In the genomic region with DNA sequence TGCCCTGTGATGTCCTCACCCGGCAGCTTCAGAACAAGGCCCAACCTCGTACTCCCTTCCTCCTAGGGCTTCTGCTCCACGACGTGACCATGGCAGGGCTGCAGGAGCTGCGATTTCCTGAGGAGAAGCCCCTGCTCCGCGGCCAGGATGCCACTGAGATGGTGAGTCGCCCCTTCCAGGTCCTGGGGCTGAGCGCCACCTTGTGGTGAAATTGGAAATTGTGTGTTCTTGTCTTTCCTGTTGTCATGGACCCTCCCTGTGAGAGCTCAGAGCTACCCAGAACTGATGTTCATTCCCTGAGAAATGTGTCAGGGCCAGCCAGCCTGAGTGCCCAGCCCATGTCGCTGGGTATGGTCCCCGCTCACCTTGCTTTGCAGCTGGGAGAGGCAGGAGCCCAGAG, we compare ENCODE assay signal across 7 mouse cellular contexts. TPM values are rescaled to one million over a fixed set of nuclear protein-coding genes. Genes with fewer than 3 reads are reported as not detected.
DNase-seq lines count a peak whose midpoint lies in the region; ATAC-seq and TF ChIP-seq lines count a peak whose summit lies in the region.

No protein-coding gene starts in this region.

- peak; percentile 96 for DNase-seq in embryo, embryonic 10 days (ENCODE audit: low spot score)
- DNase-seq in gastrocnemius, postnatal 25 days, result peak; percentile 56
- peak; percentile 96 for DNase-seq in intestine, embryonic 14.5 days (ENCODE audit: low spot score)
- peak; percentile 85 to 89 for DNase-seq in left cerebral cortex, postnatal 36 days (ENCODE audit: low spot score in 2 of 2)
- DNase-seq in midbrain, embryonic 14.5 days, result peak; percentile 96
- peak; percentile 30 to 62 for DNase-seq in spleen, adult 2 months (ENCODE audit: low read depth in 1 of 2, low spot score in 2 of 2)

- H3K36me3 ChIP-seq in intestine, embryonic 14.5 days (ENCODE audit: control insufficient read depth, insufficient read depth, low read length), result no peaks in the 10 kb centered on the region
- no peaks in the 10 kb centered on the region for H3K36me3 ChIP-seq in midbrain, embryonic 14.5 days (ENCODE audit: control insufficient read depth, insufficient read depth, low read length)
- H3K36me3 ChIP-seq in spleen, adult 2 months (ENCODE audit: control insufficient read depth, insufficient read depth, low read length), result no peaks in the 10 kb centered on the region

- WGBS in intestine, embryonic 14.5 days, result 2% methylated on average over 11 of the region's 11 CpGs
- under 1% methylated on average over 11 of the region's 11 CpGs for WGBS in midbrain, embryonic 14.5 days
- WGBS in spleen, adult 2 months, result under 1% methylated on average over 11 of the region's 11 CpGs

- intact Hi-C loops in left cerebral cortex, postnatal 36 days (cut with DNase I), result loop anchor here (1.0 kb wide), 1 partner anchor 91 kb away; no protein-coding TSS in a partner anchor

- H3K4me3 ChIP-seq in intestine, embryonic 14.5 days (ENCODE audit: low read depth, low read length), result no peak overlapping the region
- no peak overlapping the region for H3K4me3 ChIP-seq in midbrain, embryonic 14.5 days (replicated peaks; ENCODE audit: low read depth, low read length)
- no peak overlapping the region for H3K4me3 ChIP-seq in spleen, adult 2 months (ENCODE audit: extremely low read depth, insufficient read depth, insufficient read length)

- H3K27me3 ChIP-seq in intestine, embryonic 14.5 days (replicated peaks; ENCODE audit: control insufficient read depth, insufficient read depth, low read length), result peaks cover 21% of the 10 kb centered on the region
- no peaks in the 10 kb centered on the region; the same call in none of the 2 replicates for H3K27me3 ChIP-seq in midbrain, embryonic 14.5 days (ENCODE audit: control insufficient read depth, insufficient read depth, low read length)
- peaks cover 6% of the 10 kb centered on the region for H3K27me3 ChIP-seq in spleen, adult 2 months (ENCODE audit: control insufficient read depth, insufficient read depth, low read length)

- TF ChIP-seq POLR2A in spleen, adult 2 months (IDR thresholded peaks at IDR 0.05; ENCODE audit: low read depth, low read length), result no peak

- no peak overlapping the region for H3K27ac ChIP-seq in intestine, embryonic 14.5 days (ENCODE audit: low read depth)
- no peak overlapping the region; the same call in 1 of the 2 replicates for H3K27ac ChIP-seq in midbrain, embryonic 14.5 days (replicated peaks; ENCODE audit: low read depth, low read length)
- no peak overlapping the region for H3K27ac ChIP-seq in spleen, adult 2 months (ENCODE audit: insufficient read depth, low read length)

- peak overlapping the region; percentile 24; the same call in 1 of the 2 replicates for H3K4me2 ChIP-seq in intestine, embryonic 14.5 days (ENCODE audit: low read length)
- peak overlapping the region; percentile 38; the same call in 1 of the 2 replicates for H3K4me2 ChIP-seq in midbrain, embryonic 14.5 days (ENCODE audit: low read length)

- H3K4me1 ChIP-seq in intestine, embryonic 14.5 days (replicated peaks; ENCODE audit: control insufficient read depth, insufficient read depth, low read length), result no peaks in the 10 kb centered on the region
- peaks cover 28% of the 10 kb centered on the region for H3K4me1 ChIP-seq in midbrain, embryonic 14.5 days (ENCODE audit: control insufficient read depth, insufficient read depth, low read length)
- H3K4me1 ChIP-seq in spleen, adult 2 months (ENCODE audit: control insufficient read depth, insufficient read depth, insufficient read length), result no peaks in the 10 kb centered on the region

- H3K9ac ChIP-seq in intestine, embryonic 14.5 days (ENCODE audit: low read length), result no peak overlapping the region
- 0 out of 2 replicates have a peak overlapping the region, but pooled peaks have one; percentile 23 for H3K9ac ChIP-seq in midbrain, embryonic 14.5 days (replicated peaks; ENCODE audit: low read length)

- H3K9me3 ChIP-seq in intestine, embryonic 14.5 days (ENCODE audit: control insufficient read depth, low read length), result no peaks in the 10 kb centered on the region
- H3K9me3 ChIP-seq in midbrain, embryonic 14.5 days (ENCODE audit: control insufficient read depth, low read length), result no peaks in the 10 kb centered on the region

- ATAC-seq in activated CD4-positive, CD25-positive, alpha-beta regulatory T cell, adult 4 months, result peak; percentile 66
- ATAC-seq in intestine, embryonic 14.5 days (replicated peaks; ENCODE audit: low FRiP score, low TSS enrichment, low read depth), result peak; percentile 41; the same call in 1 of the 2 replicates
- peak; percentile 49; the same call in 1 of the 2 replicates for ATAC-seq in midbrain, embryonic 14.5 days (ENCODE audit: low FRiP score, low TSS enrichment)

- TF ChIP-seq CTCF in spleen, adult 2 months (IDR thresholded peaks at IDR 0.05; ENCODE audit: extremely low read depth, insufficient read depth, insufficient read length, insufficient replicate concordance), result peak; percentile 73; the same call in 1 of the 2 replicates

RNA-seq across cellular contexts. Expression of a gene that starts 18.6 kb away (rescaled TPM):
- polyA plus RNA-seq in activated CD4-positive, CD25-positive, alpha-beta regulatory T cell, adult 4 months (2017; shearing (Covaris generic)), result 10 to 100 TPM in 1 of 2 experiments, 1 to 10 TPM in 1; 6.2 to 11.7 TPM
- total RNA-seq in gastrocnemius, postnatal 25 days (2021), result 10 to 100 TPM in 1 of 2 experiments, 1 to 10 TPM in 1; 9.5 to 10.4 TPM
- polyA plus RNA-seq in intestine, embryonic 14.5 days (2014; fragmentation: Nextera tagmentation; extraction: Ambion mirVana), result 21.5 and 22.8 TPM in 2 replicates
- total RNA-seq in left cerebral cortex, postnatal 36 days (2021), result 10 to 100 TPM; 16.5 to 19.7 TPM
- polyA plus RNA-seq in midbrain, embryonic 14.5 days (2014; fragmentation: Nextera tagmentation; extraction: Ambion mirVana), result 28.3 and 32.8 TPM in 2 replicates
- 7.2 and 10.2 TPM in 2 replicates for polyA plus RNA-seq in spleen, adult 2 months (2012; rRNA removed)

RNA-seq across cellular contexts. Expression of a gene that starts 20.3 kb away (rescaled TPM):
- polyA plus RNA-seq in activated CD4-positive, CD25-positive, alpha-beta regulatory T cell, adult 4 months (2017; shearing (Covaris generic)), result under 1 TPM in 1 of 2 experiments, not detected in 1; 0.97 TPM
- 1 to 10 TPM; 4.6 to 5.9 TPM for total RNA-seq in gastrocnemius, postnatal 25 days (2021)
- 21.3 and 22.1 TPM in 2 replicates for polyA plus RNA-seq in intestine, embryonic 14.5 days (2014; fragmentation: Nextera tagmentation; extraction: Ambion mirVana)
- total RNA-seq in left cerebral cortex, postnatal 36 days (2021), result 1,000 to 10,000 TPM; 1,722 to 1,837 TPM
- 276 and 287 TPM in 2 replicates for polyA plus RNA-seq in midbrain, embryonic 14.5 days (2014; fragmentation: Nextera tagmentation; extraction: Ambion mirVana)
- polyA plus RNA-seq in spleen, adult 2 months (2012; rRNA removed), result 1.2 and 2.0 TPM in 2 replicates

Comparison
In these comparisons a context has a peak if more than half of its experiments do, and no peak if none do; other contexts are left out.
1. DNase-seq: peak in every context shown above with its lines; median percentile 96 in embryo, embryonic 10 days; 96 in intestine, embryonic 14.5 days; 96 in midbrain, embryonic 14.5 days; 87 in left cerebral cortex, postnatal 36 days; 56 in gastrocnemius, postnatal 25 days; 46 in spleen, adult 2 months.
2. RNA of a gene that starts 20.3 kb away (polyA plus RNA-seq): 276 to 287 TPM in midbrain, embryonic 14.5 days; 21.3 to 22.1 TPM in intestine, embryonic 14.5 days, 1.2 to 2.0 TPM in spleen, adult 2 months and 0.97 TPM in activated CD4-positive, CD25-positive, alpha-beta regulatory T cell, adult 4 months; every median in the first group is over 10 times any median in the second.
3. Peak in every context shown above with its lines, with median percentiles within 50 percentile points of each other: ATAC-seq.